Mouse (Mus musculus): ENCODE measurements at regions not wholly inside any gene's neighbourhood (a gene's known extent, or its start where the extent isn't known, plus 50 kb on each side); places are given as distances from the start of the nearest gene placed in this dataset.

DNA sequence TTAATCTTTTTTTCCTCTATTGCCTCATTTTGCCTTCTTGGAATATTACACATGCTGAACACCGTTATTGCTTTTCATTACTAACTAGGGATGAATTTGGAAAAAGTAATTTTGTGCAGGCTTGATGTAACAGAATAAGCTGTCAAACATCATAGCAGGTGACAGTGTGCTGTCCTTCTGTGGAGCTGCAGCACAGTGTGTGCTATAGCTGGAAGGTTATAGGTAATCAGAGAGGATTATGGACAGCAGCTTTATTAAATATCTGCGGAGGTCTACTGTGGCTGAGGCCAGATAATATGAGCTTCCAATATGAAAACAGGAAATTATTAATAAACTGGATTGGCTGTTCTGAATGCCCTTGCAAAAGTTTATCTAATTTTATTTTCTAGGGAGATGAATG, 431.9 kb downstream of the Gm8797 start:
- Histone ChIP-seq H3K4me1 (ENCODE audit: control insufficient read depth, insufficient read depth, low read length) (no peaks in the 10 kb centered on the region), H3K27me3 (ENCODE audit: control insufficient read depth, insufficient read depth, low read length) (no peaks in the 10 kb centered on the region), H3K4me3 (replicated peaks; ENCODE audit: insufficient read depth, low read depth, low read length) (no peak overlapping the region), H3K27ac (ENCODE audit: insufficient read depth, low read length) (no peak overlapping the region)
- 91% methylated on average over 2 of the region's 2 CpGs for WGBS
- no peak for DNase-seq
- TF ChIP-seq POLR2A (IDR thresholded peaks at IDR 0.05; ENCODE audit: borderline replicate concordance, insufficient read depth, low read length) (no peak), CTCF (IDR thresholded peaks at IDR 0.05; ENCODE audit: borderline replicate concordance, insufficient read depth, low read depth, low read length) (no peak)

DNA sequence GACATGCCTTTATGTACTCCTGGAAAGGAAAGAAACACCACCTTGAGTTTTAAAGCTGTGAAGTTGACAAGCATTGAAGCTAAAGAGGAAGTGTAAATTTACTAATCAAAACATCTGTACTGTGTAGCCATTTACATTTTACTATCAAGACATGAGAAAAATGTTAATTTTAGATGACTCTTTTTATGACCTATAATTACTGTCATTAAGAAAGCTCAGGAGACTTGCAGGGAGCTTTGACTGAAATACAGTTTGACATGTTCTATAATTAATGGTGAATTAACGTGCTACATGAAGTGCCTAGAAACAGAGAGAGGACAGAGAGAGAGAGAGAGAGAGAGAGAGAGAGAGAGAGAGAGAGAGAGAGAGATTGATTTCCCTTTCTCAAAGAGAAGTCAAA, 432.8 kb downstream of the Gm8797 start:
- no peaks in the 10 kb centered on the region for H3K27me3 ChIP-seq (ENCODE audit: control insufficient read depth, insufficient read depth, low read length)
- H3K27ac ChIP-seq (ENCODE audit: insufficient read depth, low read length), result no peak overlapping the region
- DNase-seq, result no peak
- TF ChIP-seq CTCF (IDR thresholded peaks at IDR 0.05; ENCODE audit: borderline replicate concordance, insufficient read depth, low read depth, low read length) (no peak), POLR2A (IDR thresholded peaks at IDR 0.05; ENCODE audit: borderline replicate concordance, insufficient read depth, low read length) (no peak)
- no peak overlapping the region for H3K4me3 ChIP-seq (replicated peaks; ENCODE audit: insufficient read depth, low read depth, low read length)
- H3K4me1 ChIP-seq (ENCODE audit: control insufficient read depth, insufficient read depth, low read length), result no peaks in the 10 kb centered on the region
- WGBS, result 35% methylated on average over 1 of the region's 1 CpGs

DNA sequence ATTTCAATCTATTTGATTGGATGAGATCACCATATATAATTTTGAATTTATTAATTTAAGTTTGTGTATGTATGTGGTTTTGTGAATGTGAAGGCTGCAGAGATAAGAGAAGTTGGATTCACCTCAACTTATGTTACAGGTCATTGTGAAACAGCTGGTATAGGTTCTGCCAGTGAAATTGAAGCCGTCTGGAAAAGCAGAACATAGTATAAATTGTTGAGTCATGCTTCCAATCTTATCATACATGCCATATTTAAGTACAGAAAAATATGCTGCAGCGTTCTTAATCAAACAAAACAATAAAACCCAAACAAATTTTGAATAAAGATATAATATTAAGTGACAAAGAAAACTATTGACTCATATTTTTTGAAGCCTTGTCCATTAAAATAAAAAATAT, 415.6 kb downstream of the 1700008P02Rik start:
- Histone ChIP-seq H3K4me1 (ENCODE audit: control insufficient read depth, insufficient read depth, low read length) (no peaks in the 10 kb centered on the region), H3K27me3 (ENCODE audit: control insufficient read depth, insufficient read depth, low read length) (no peaks in the 10 kb centered on the region), H3K4me3 (replicated peaks; ENCODE audit: insufficient read depth, low read depth, low read length) (no peak overlapping the region), H3K27ac (ENCODE audit: insufficient read depth, low read length) (no peak overlapping the region)
- no peak for DNase-seq
- WGBS, result 63% methylated on average over 2 of the region's 2 CpGs
- TF ChIP-seq POLR2A (IDR thresholded peaks at IDR 0.05; ENCODE audit: borderline replicate concordance, insufficient read depth, low read length) (no peak), CTCF (IDR thresholded peaks at IDR 0.05; ENCODE audit: borderline replicate concordance, insufficient read depth, low read depth, low read length) (no peak)

DNA sequence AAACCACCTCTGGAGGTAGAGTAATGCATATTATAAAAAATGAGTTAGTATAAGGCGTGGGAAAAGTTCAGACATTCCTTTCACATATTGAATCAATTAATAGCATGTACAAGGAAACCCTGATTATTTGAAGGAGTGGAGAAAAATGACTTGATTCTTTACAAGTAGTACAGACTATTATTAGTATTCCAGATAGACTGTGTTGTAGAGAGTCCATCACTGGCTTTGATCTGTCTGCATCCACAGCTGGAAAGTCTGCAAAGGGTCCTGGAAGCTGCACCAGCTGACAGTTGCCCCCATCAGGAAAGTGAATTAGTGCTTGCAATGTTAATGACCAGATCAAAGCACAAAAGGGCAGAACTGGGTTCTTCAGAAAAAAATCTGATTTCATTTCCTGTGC, 391.6 kb downstream of the 1700008P02Rik start:
- no peak for DNase-seq
- H3K4me1 ChIP-seq (ENCODE audit: control insufficient read depth, insufficient read depth, low read length), result no peaks in the 10 kb centered on the region
- H3K4me3 ChIP-seq (replicated peaks; ENCODE audit: insufficient read depth, low read depth, low read length), result no peak overlapping the region
- no peak overlapping the region for H3K27ac ChIP-seq (ENCODE audit: insufficient read depth, low read length)
- 67% methylated on average over 1 of the region's 1 CpGs for WGBS
- no peak for TF ChIP-seq CTCF (IDR thresholded peaks at IDR 0.05; ENCODE audit: borderline replicate concordance, insufficient read depth, low read depth, low read length)
- TF ChIP-seq POLR2A (IDR thresholded peaks at IDR 0.05; ENCODE audit: borderline replicate concordance, insufficient read depth, low read length), result no peak
- no peaks in the 10 kb centered on the region for H3K27me3 ChIP-seq (ENCODE audit: control insufficient read depth, insufficient read depth, low read length)
